Mouse (Mus musculus) hindbrain, embryonic 12.5 days (tissue): ENCODE results near the gene Slc6a2. TPM values are rescaled to one million over a fixed set of nuclear protein-coding genes. Genes with fewer than 3 reads are reported as not detected.

Experiments
- ATAC-seq: fragments of 200-750 bp; cut with Nextera tagmentation; 2 replicates; pipeline ENCODE4 v1.8.0; 2017; ENCODE audit warnings: moderate TSS enrichment; ENCODE audit not compliant: low FRiP score
- H3K27ac ChIP-seq: fragments of 300-500 bp; sonication (generic); 2 replicates; pipeline ENCODE4 v1.5.1; 2016; ENCODE audit warnings: mild to moderate bottlenecking
- H3K27me3 ChIP-seq: fragments of 300-500 bp; sonication (generic); 2 replicates; pipeline ENCODE4 v1.6.1; 2016; ENCODE audit warnings: mild to moderate bottlenecking
- H3K36me3 ChIP-seq: fragments of 300-500 bp; sonication (generic); 2 replicates; pipeline ENCODE4 v1.6.1; 2016; ENCODE audit warnings: mild to moderate bottlenecking
- H3K4me1 ChIP-seq: fragments of 300-500 bp; sonication (generic); 2 replicates; pipeline ENCODE4 v1.6.1; 2016
- H3K4me2 ChIP-seq: fragments of 300-500 bp; sonication (generic); replicated peaks from 2 replicates; pipeline ENCODE4 v1.6.1; 2016; ENCODE audit warnings: mild to moderate bottlenecking
- H3K4me3 ChIP-seq: fragments of 300-500 bp; sonication (generic); 2 replicates; pipeline ENCODE4 v1.5.1; 2016; ENCODE audit warnings: mild to moderate bottlenecking
- H3K9ac ChIP-seq: fragments of 300-500 bp; sonication (generic); 2 replicates; pipeline ENCODE4 v1.6.1; 2016; ENCODE audit warnings: mild to moderate bottlenecking, moderate library complexity
- H3K9me3 ChIP-seq: fragments of 300-500 bp; sonication (generic); replicated peaks from 2 replicates; pipeline ENCODE4 v1.6.1; 2016; ENCODE audit warnings: mild to moderate bottlenecking
- WGBS: fragments of 180-500 bp; shearing (Covaris S2); methylation state at CpG from one replicate; pipeline ENCODE4 v1.1.7; 2016; 5-methylcytosine and 5-hydroxymethylcytosine counted together
- polyA plus RNA-seq: library from polyadenylated mRNA; unstranded; fragments of >200 nt; fragmentation: Nextera tagmentation; extraction: Ambion mirVana; gene quantifications from 2 replicates; pipeline ENCODE4 v1.2.1, GENCODE M21; 2016

Slc6a2 gene
- polyA plus RNA-seq, 1 experiment from 2014 or later, result 2.0 TPM

- no peak for ATAC-seq
- Histone ChIP-seq H3K36me3 (no peaks in the 10 kb centered on the region), H3K4me2 (no peak overlapping the region), H3K9ac (no peak overlapping the region), H3K9me3 (no peaks in the 10 kb centered on the region), H3K4me3 (no peak overlapping the region), H3K4me1 (peaks cover 5% of the 10 kb centered on the region), H3K27ac (no peak overlapping the region), H3K27me3 (no peaks in the 10 kb centered on the region)
- WGBS, result 68% methylated on average over 5 of the region's 5 CpGs
Measured at GRCm38 (mm10) chr8:92972949-92973348, 13.1 kb downstream of the Slc6a2 start.

GRCm38 (mm10) chr8:92976656-92977055, 16.8 kb downstream of the Slc6a2 start:
- 90% methylated on average over 5 of the region's 5 CpGs for WGBS
- no peak for ATAC-seq
- Histone ChIP-seq H3K4me2 (no peak overlapping the region), H3K4me1 (peaks cover 5% of the 10 kb centered on the region), H3K4me3 (no peak overlapping the region), H3K9me3 (no peaks in the 10 kb centered on the region), H3K27ac (no peak overlapping the region), H3K9ac (no peak overlapping the region), H3K27me3 (no peaks in the 10 kb centered on the region), H3K36me3 (no peaks in the 10 kb centered on the region)

- Histone ChIP-seq H3K36me3 (no peaks in the 10 kb centered on the region), H3K4me2 (no peak overlapping the region), H3K9me3 (no peaks in the 10 kb centered on the region), H3K4me3 (no peak overlapping the region), H3K27ac (no peak overlapping the region), H3K4me1 (no peaks in the 10 kb centered on the region), H3K9ac (no peak overlapping the region), H3K27me3 (no peaks in the 10 kb centered on the region)
- 80% methylated on average over 3 of the region's 3 CpGs for WGBS
- no peak for ATAC-seq
Measured at GRCm38 (mm10) chr8:92982491-92982890, 22.6 kb downstream of the Slc6a2 start.

GRCm38 (mm10) chr8:92984376-92984775, 24.5 kb downstream of the Slc6a2 start:
- H3K4me3 ChIP-seq, result no peak overlapping the region
- ATAC-seq, result no peak

GRCm38 (mm10) chr8:92996840-92997239, 37.0 kb downstream of the Slc6a2 start:
- H3K4me3 ChIP-seq, result no peak overlapping the region
- WGBS, result 40% methylated on average over 5 of the region's 5 CpGs
- H3K9ac ChIP-seq, result no peak overlapping the region
- no peaks in the 10 kb centered on the region for H3K36me3 ChIP-seq
- no peak overlapping the region for H3K4me2 ChIP-seq
- no peaks in the 10 kb centered on the region for H3K4me1 ChIP-seq
- no peak for ATAC-seq
- H3K27me3 ChIP-seq, result no peaks in the 10 kb centered on the region
- no peaks in the 10 kb centered on the region for H3K9me3 ChIP-seq
- no peak overlapping the region for H3K27ac ChIP-seq

More at GRCm38 (mm10) chr8:92984376-92984775, 24.5 kb downstream of the Slc6a2 start:
- no peaks in the 10 kb centered on the region for H3K9me3 ChIP-seq
- no peak overlapping the region for H3K4me2 ChIP-seq
- H3K27me3 ChIP-seq, result no peaks in the 10 kb centered on the region
- no peaks in the 10 kb centered on the region for H3K36me3 ChIP-seq
- no peak overlapping the region for H3K27ac ChIP-seq
- 60% methylated on average over 2 of the region's 2 CpGs for WGBS
- H3K4me1 ChIP-seq, result no peaks in the 10 kb centered on the region
- no peak overlapping the region for H3K9ac ChIP-seq

GRCm38 (mm10) chr8:92998600-92998999, 38.7 kb downstream of the Slc6a2 start:
- Histone ChIP-seq H3K4me3 (no peak overlapping the region), H3K9ac (no peak overlapping the region), H3K4me1 (no peaks in the 10 kb centered on the region), H3K27ac (no peak overlapping the region), H3K9me3 (no peaks in the 10 kb centered on the region), H3K36me3 (no peaks in the 10 kb centered on the region), H3K4me2 (no peak overlapping the region), H3K27me3 (no peaks in the 10 kb centered on the region)
- WGBS, result 34% methylated on average over 2 of the region's 2 CpGs
- ATAC-seq, result no peak

GRCm38 (mm10) chr8:93010286-93010685, 50.4 kb downstream of the Slc6a2 start:
- H3K27ac ChIP-seq, result no peak overlapping the region
- H3K4me2 ChIP-seq, result no peak overlapping the region
- H3K4me3 ChIP-seq, result no peak overlapping the region
- no peaks in the 10 kb centered on the region for H3K9me3 ChIP-seq
- WGBS, result 32% methylated on average over 5 of the region's 5 CpGs
- H3K9ac ChIP-seq, result no peak overlapping the region
- H3K4me1 ChIP-seq, result no peaks in the 10 kb centered on the region
- ATAC-seq, result no peak
- H3K36me3 ChIP-seq, result no peaks in the 10 kb centered on the region
- H3K27me3 ChIP-seq, result no peaks in the 10 kb centered on the region

GRCm38 (mm10) chr8:93011439-93011838, 51.6 kb downstream of the Slc6a2 start:
- peak; percentile 68; the same call in 1 of the 2 replicates for ATAC-seq
- no peaks in the 10 kb centered on the region for H3K36me3 ChIP-seq
- 11% methylated on average over 9 of the region's 9 CpGs for WGBS
- no peaks in the 10 kb centered on the region for H3K27me3 ChIP-seq
- H3K4me2 ChIP-seq, result no peak overlapping the region
- H3K4me3 ChIP-seq, result no peak overlapping the region
- H3K9me3 ChIP-seq, result no peaks in the 10 kb centered on the region
- no peaks in the 10 kb centered on the region for H3K4me1 ChIP-seq
- no peak overlapping the region for H3K27ac ChIP-seq
- H3K9ac ChIP-seq, result no peak overlapping the region

GRCm38 (mm10) chr8:93012226-93012625, 52.3 kb downstream of the Slc6a2 start:
- no peak for ATAC-seq
- H3K9ac ChIP-seq, result no peak overlapping the region
- H3K27me3 ChIP-seq, result no peaks in the 10 kb centered on the region
- H3K36me3 ChIP-seq, result no peaks in the 10 kb centered on the region
- H3K4me1 ChIP-seq, result no peaks in the 10 kb centered on the region
- no peak overlapping the region for H3K4me3 ChIP-seq
- no peaks in the 10 kb centered on the region for H3K9me3 ChIP-seq
- WGBS, result 79% methylated on average over 6 of the region's 6 CpGs
- H3K27ac ChIP-seq, result no peak overlapping the region
- no peak overlapping the region for H3K4me2 ChIP-seq

- no peaks in the 10 kb centered on the region for H3K36me3 ChIP-seq
- no peaks in the 10 kb centered on the region for H3K9me3 ChIP-seq
- no peak for ATAC-seq
- 84% methylated on average over 4 of the region's 4 CpGs for WGBS
- no peak overlapping the region for H3K9ac ChIP-seq
- no peak overlapping the region for H3K27ac ChIP-seq
- H3K4me3 ChIP-seq, result no peak overlapping the region
- no peaks in the 10 kb centered on the region for H3K4me1 ChIP-seq
- no peaks in the 10 kb centered on the region for H3K27me3 ChIP-seq
- H3K4me2 ChIP-seq, result no peak overlapping the region
Measured at GRCm38 (mm10) chr8:93014300-93014699, 54.4 kb downstream of the Slc6a2 start.

- WGBS, result 68% methylated on average over 5 of the region's 5 CpGs
- no peaks in the 10 kb centered on the region for H3K27me3 ChIP-seq
- no peak overlapping the region for H3K27ac ChIP-seq
- no peaks in the 10 kb centered on the region for H3K4me1 ChIP-seq
- no peak overlapping the region for H3K4me3 ChIP-seq
- H3K9me3 ChIP-seq, result no peaks in the 10 kb centered on the region
- no peaks in the 10 kb centered on the region for H3K36me3 ChIP-seq
- no peak overlapping the region for H3K9ac ChIP-seq
- ATAC-seq, result no peak
- H3K4me2 ChIP-seq, result no peak overlapping the region
Measured at GRCm38 (mm10) chr8:93021738-93022137, 61.9 kb downstream of the Slc6a2 start.

GRCm38 (mm10) chr8:93030664-93031063, 70.8 kb downstream of the Slc6a2 start:
- Histone ChIP-seq H3K27me3 (no peaks in the 10 kb centered on the region), H3K36me3 (no peaks in the 10 kb centered on the region), H3K4me3 (no peak overlapping the region), H3K4me1 (no peaks in the 10 kb centered on the region), H3K4me2 (no peak overlapping the region), H3K9me3 (no peaks in the 10 kb centered on the region), H3K9ac (no peak overlapping the region), H3K27ac (no peak overlapping the region)
- ATAC-seq, result no peak
- WGBS, result 88% methylated on average over 2 of the region's 2 CpGs

- Histone ChIP-seq H3K27me3 (no peaks in the 10 kb centered on the region), H3K4me1 (0 out of 2 replicates have a peak, but pooled peaks cover 2% of the 10 kb centered on the region), H3K4me2 (no peak overlapping the region), H3K27ac (no peak overlapping the region), H3K9ac (no peak overlapping the region), H3K36me3 (no peaks in the 10 kb centered on the region), H3K4me3 (no peak overlapping the region), H3K9me3 (no peaks in the 10 kb centered on the region)
- WGBS, result 6% methylated on average over 2 of the region's 2 CpGs
- no peak for ATAC-seq
Measured at GRCm38 (mm10) chr8:93038831-93039230, 79.0 kb downstream of the Slc6a2 start.
